Mouse (Mus musculus) left cerebral cortex, postnatal 36 days (tissue): ENCODE data around the gene Dock8. TPM values are rescaled to one million over a fixed set of nuclear protein-coding genes. Genes with fewer than 3 reads are reported as not detected.
A peak's percentile ranks its signal among the peaks of the same experiment; 100 is the strongest.

Experiments used
- DNase-seq, 2 experiments: peaks; one replicate each; pipeline ENCODE4 v3.0.0; 2021 to 2022; ENCODE audit warnings: low spot score in 2 of 2, mixed read lengths in 1 of 2
- intact Hi-C: fragments of 180-260 bp; cut with DNase I; formaldehyde crosslinking; loops from one replicate; pipeline ENCODE4 v1.15.1; 2025
- total RNA-seq, 2 experiments: library from RNA; stranded (reverse); gene quantifications; 2 replicates each; pipeline ENCODE4 v1.2.3; 2021

Dock8 gene
- total RNA-seq, 2 experiments from 2014 or later, result 2.3 to 4.6 TPM

DNA sequence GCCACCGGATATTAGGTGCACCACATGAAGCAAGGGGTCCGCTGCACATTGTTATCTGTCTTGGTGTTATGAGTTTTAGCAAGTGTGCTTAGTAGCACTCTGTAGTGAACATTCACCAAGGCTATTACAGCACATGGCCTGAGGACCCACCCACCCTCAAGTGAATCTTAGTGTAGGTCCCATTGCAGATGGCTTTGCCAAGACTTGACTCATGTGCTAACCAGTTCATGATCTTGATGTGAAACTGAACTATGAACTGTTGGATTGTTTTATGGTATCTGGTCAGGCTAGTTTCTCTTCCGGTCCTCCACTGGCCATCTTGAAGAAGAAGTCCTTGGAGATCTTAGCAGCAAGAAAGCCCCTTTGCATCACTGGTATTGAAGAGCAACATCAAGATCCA is 162.9 kb downstream of the Dock8 start:
- no peak for DNase-seq
- intact Hi-C loops, result no loop called here

DNA sequence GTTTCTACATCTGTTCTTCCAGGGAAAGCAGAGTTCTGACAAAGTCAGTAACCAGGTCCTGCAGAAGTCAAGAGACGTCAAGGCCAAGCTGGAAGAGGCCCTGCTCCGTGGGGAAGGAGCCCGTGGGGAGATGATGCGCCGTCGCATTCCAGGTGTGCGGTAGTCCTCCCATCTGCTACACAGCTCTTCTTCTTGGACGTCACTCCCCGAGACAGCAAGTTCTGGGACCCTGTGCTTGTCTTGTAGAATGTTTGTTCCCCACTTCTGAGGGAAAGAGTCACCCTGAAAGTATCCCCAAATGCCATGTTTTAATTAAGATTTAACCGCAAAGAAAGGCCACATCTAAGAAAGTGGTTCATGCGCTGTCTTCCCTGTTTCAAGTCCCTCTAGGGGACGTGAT is 164.1 kb downstream of the Dock8 start:
- intact Hi-C loops, result no loop called here
- DNase-seq, result no peak

DNA sequence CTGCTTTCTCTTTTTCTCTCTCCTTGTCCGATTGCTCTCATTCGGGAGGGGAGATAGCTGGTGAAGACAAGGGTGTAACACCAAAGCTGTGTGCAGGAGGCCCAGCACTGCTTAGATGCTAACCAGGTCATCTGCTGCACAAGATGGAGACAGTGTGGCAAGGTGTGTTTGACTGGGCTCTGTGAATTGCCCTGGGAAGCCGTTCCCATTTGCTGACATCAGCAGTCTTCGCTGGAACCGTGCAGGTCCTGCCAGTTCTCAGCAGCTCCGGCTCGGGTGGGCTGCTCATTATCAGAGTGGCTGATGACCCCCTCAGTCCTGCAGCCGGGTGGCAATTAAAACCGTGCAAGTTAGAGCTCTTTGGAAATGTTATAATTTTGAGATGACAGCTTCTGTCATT is 167.1 kb downstream of the Dock8 start:
- no peak for DNase-seq
- intact Hi-C loops, result no loop called here

DNA sequence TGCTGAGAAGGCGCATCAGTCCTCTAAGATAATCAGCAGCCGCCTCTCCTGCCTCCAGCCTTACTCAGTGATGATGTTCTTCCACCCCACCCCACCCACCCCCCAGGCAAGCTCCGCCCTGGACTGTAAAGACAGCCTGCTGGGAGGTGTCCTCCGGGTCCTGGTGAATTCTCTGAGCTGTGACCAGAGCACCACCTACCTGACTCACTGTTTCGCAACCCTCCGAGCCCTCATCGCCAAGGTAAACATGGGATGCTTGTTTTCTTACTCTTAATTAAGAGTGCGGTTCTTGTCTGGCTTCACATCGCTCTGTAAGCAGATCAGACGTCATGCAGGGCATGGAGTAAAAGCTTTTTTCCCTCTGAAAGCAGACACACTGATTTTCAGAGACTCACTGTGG is 172.1 kb downstream of the Dock8 start:
- intact Hi-C loops, result no loop called here
- DNase-seq, result no peak

DNA sequence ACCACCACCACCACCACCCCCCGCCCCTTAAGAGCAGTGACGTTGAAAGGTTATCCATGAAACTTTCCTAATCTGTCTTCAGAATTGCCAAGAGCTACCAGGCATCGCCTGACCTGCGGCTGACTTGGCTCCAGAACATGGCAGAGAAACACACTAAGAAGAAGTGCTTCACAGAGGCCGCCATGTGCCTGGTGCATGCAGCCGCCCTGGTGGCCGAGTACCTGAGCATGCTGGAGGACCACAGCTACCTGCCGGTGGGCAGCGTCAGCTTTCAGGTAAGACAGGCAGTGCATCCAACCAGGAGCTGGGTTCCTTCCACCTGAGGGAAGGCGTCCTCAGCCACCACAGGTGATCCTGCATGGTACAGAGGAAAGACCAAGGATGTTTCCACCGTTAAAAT is 177.4 kb downstream of the Dock8 start:
- intact Hi-C loops, result no loop called here
- no peak for DNase-seq

DNA sequence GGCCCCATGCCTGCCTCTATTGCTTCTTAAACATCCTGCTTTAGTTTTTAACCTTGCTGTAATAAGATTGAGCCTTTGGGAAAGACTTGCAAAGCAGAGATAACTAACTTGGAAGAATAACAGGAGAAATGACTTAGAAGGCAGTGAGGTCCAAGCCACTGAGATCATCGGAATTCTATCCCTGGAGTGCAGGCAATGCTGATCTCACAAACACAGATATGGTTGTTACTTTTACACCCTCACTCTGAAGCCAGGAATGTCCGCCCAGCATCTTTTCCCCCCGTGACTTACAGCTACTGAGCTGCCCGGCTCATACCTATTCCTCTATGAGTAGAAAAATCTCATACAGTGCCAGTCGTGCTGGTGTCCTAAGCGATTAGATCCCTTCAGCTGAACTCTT is 180.7 kb downstream of the Dock8 start:
- no peak for DNase-seq
- intact Hi-C loops, result no loop called here

DNA sequence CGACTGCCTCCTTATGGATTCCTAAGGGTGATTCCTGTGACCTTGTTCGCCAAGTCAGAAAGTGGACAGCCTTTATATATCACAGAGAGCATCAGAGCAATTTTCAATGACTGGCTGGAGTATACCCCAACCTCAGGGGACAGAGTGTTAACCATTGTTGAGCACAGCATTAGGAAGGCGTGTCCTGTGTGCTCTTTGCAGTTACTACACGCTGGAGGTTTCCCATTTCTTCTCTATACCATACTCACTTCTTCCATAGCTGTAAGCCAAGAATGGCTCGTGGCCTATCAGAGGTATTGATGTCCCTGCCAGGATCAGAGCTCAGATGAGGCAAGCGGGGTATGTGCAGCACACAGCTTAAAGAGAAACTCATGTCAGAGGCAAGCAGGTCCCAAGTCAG is 181.2 kb downstream of the Dock8 start:
- no peak for DNase-seq
- intact Hi-C loops, result no loop called here

DNA sequence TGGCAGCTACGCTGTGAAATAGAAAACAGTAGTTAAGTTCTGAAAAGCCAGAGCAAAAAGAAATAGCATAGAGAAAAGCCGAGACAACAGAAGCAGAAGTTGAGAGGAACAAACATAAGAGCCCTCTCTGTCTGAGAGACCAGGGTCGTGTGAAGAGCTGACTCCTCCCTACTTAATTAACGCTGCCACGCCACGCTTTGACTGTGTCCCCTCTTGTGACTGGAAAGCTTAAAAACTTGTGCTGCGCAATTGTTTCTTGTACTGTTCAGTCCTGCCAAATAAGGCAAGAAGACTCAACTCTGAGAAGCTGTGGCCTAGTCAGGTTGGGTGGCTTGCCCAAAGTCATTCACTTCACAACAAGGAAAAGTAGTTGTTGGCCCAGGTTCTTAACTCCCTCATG is 184.7 kb downstream of the Dock8 start:
- DNase-seq, result no peak
- intact Hi-C loops, result no loop called here

DNA sequence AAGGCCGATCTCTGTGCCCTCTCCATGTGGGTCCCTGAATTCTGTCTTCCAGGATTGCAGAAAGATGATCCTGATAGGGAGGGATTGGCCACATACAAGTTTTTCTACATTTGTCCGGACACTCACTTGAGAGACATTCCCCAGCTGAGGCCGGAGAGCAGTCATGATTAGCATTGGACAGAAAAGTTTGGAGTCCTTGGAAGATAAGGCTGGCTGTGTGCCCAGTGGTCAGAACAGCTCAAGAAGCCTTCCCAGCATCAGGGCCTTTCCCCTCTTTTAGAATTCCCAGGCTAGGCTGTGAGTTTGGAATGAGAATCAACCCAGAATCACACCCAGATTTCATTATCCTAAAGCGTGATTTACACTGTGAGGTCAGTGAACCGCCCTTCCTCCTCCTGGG is 187.0 kb downstream of the Dock8 start:
- DNase-seq, result no peak
- intact Hi-C loops, result no loop called here

DNA sequence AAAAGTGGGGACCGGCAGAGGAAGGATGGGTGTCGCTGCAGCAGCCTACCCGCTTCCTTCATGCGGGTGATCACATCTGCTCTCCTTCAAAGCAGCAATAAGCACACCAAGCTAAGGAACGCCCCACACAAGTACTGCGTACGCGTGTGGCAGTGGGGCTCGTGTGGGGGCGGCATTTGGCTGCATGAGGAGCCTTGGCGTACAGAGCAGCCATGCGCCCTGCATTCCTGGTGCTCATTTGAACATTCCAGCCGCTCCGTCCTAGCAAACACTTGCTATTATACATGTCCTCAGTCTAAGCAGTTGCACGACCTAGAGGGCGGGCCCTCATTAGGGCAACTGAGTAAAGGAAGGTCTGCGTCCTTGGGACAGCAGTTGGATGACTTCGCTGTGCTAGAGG is 188.3 kb downstream of the Dock8 start:
- intact Hi-C loops, result no loop called here
- peak in 1 of 2 experiments; percentile 15 for DNase-seq

DNA sequence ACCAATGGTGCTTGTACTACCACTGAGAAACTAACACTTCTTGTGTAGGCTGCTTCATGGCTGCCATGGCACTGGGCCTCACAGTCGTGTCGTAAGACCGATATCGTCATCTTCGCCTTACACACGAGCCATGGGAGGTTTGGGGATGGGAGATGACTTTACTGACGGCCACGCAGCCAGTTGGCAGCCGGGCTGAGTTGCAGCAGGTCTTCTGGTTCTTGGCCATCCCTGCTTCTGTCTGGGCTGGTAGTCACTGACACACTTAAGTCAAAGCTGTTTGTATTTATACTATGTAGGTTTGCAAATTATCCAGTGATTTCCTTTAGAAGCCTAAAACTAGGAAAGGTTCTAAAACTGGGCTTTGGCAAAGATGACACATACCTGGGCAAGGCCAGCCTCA is 194.4 kb downstream of the Dock8 start:
- intact Hi-C loops, result no loop called here
- no peak for DNase-seq

DNA sequence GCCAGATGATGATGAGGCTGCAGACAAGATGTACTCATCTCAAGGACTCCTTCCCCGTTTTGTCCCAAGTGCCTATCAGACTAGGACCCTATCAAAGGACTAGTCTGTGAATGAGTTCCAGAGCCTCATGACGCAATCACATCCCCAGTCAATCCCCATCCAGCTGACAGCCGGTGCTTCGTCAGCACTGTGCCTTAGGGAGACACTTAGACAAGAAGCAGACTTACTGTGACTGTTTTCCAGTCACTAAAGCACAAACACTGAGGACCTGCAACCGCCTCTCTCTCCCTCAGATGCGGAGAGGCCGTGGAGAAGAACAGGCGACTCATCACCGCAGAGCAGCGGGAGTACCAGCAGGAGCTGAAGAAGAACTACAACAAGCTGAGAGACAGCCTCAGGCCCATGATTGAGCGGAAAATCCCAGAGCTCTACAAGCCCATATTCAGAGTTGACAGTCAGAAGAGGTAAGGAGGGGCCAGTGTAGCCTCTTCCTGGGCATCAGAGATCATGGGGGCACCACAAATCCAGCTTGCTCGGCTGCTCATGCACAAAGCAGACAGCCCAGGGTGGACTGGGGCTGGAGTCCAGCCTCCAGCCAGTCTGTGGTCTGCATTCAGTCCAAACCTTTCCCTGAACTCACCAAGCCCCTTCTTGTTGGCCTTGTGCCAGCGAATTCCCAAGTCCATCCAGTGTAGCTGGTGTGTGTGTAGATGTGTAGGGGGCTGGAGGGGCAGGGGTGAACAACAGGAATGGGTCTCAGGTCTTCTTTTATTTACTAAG is 200.9 kb downstream of the Dock8 start:
- DNase-seq, result no peak
- intact Hi-C loops, result no loop called here

DNA sequence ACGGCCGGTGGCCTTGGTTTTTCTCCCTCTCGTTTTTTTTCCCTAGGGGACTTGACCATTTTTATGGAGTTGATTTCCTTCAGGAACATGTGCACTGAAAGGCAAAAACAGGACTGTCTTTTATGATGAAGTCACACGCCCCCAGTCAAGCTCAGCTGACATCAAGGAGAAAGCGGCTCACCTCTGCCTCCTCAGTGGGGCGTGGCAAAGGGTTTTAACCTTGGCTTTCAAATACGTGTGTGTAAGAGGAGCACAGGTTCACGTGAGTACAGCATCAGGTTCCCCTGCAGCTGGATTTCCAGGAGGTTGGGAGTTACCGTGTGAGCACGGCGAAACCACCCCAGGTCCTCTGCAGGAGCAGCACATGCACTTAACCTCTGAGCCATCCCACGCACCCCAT is 203.7 kb downstream of the Dock8 start:
- no peak for DNase-seq
- intact Hi-C loops, result no loop called here

DNA sequence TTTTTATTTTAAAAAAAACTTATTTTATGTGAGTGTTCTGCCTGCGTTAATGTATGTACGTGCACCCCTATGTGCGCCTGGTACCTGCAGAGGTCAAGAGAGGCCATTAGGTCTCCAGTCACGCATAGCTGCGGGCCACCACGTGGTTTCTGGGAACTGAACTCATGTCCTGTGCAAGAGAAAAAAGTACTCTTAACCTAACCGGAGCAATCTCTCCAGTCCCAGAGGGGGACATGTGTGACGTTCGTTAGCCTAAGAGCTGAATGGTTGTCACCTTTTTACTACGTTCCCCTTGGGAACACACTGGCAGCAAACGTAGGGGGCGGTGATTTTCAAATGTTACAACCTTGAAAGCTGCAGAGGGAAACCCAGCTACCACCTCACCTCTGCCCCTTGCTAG is 207.6 kb downstream of the Dock8 start:
- intact Hi-C loops, result no loop called here
- no peak for DNase-seq

DNA sequence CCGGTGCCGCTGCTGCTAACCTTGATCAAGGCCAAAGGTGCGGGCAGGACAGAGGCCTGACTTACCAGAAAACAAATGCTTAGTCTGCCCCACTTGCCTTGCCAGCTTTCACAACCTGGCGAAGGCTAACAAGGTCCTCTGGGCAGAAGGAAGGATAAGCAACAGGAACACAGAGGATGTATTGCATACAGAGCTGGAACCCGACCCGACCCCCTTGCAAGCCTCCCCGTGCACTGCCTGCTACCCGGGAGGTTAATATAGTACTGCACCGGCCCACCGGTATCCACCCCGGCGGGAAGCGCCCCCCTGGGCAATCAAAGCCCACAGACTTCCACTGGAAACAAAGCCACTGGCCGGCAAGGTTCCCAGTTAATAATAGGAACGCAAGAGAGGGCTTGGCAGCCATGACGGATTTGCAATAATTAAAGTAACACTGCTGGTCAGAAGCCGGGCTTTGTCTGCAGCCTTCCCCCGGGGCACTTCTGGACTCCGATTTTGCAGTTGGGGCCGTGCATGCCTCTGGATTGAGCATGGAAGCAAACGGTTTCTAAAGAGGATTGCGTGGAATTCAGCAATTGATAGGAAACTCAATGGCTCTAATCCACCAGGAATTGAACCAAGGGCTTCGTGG is 208.5 kb downstream of the Dock8 start:
- intact Hi-C loops, result no loop called here
- no peak for DNase-seq

DNA sequence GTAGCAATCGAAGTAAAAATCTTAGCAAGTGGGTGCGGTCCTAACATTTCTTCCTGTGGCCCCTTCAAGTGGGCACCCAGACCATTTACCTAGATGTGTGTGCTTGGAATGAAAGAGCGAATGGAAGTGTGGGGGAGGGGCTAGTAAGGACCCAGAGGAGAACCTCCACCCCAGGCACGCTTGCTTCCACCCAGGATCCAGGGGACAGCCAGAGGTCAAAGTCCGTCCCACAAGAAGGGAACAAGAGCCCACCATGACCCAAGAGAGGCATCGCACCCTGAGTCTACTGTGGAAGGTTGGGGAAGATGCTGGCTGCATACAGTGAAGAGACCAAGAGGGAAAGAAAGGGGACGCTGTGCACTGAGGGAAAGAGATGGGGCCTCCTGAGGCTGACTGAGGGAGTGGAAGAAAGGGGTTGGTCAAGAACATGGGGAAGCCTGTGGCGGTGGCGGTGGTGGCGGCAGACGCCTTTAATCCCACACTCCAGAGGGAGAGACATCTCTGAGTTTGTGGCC is 209.3 kb downstream of the Dock8 start:
- no peak for DNase-seq
- intact Hi-C loops, result no loop called here

DNA sequence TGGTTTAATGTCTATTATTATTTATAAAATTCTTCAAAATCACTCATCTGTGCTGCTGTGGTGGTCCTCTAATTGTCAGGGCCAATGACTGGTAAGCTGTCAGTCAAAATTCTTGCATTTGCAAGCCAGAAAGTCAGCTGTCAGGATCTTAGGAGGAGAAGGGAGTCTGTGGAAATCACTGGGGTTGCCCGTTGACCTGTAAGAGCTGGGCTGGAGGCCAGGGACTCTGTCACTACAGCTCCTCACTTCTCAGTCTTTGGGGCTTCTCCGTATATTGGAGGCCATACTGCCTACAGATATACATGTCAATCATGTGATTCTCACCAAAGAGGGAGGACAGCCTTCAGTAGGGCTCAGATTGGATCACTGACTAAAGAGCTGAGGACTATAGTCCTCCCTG is 221.3 kb downstream of the Dock8 start:
- intact Hi-C loops, result no loop called here
- no peak for DNase-seq

DNA sequence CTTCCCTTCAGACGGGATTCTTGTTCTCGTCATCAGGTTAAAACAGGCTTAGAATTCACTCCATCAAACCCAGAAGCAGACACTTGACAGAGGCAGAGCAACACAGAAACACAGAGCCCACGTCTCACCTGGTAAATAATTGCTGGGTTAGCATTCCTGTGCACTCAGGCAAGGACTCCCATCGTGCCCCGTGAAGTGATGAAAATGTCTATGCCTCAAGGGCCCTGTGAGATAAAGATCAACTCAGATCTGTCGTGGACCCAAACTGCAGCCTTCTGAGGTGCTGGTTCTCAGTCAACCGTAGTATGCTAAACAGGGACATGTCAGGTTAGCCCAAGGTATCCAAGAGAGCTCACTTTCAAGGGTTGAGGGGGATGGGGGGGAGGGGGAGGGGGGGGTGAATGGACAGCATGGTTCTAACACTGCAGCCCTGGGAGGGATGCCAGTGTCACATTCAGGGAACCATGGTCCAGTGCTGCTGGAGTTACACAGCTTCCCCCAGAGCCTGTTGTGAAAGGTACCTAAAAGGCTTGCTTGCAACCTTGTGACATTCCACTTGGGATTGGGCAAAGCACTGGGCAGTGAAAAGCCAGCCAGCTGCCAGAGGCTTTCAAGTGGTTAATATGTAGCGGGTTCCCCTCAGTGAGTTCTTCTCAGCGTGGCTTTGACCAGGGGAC is 222.8 kb downstream of the Dock8 start:
- intact Hi-C loops, result no loop called here
- no peak for DNase-seq

DNA sequence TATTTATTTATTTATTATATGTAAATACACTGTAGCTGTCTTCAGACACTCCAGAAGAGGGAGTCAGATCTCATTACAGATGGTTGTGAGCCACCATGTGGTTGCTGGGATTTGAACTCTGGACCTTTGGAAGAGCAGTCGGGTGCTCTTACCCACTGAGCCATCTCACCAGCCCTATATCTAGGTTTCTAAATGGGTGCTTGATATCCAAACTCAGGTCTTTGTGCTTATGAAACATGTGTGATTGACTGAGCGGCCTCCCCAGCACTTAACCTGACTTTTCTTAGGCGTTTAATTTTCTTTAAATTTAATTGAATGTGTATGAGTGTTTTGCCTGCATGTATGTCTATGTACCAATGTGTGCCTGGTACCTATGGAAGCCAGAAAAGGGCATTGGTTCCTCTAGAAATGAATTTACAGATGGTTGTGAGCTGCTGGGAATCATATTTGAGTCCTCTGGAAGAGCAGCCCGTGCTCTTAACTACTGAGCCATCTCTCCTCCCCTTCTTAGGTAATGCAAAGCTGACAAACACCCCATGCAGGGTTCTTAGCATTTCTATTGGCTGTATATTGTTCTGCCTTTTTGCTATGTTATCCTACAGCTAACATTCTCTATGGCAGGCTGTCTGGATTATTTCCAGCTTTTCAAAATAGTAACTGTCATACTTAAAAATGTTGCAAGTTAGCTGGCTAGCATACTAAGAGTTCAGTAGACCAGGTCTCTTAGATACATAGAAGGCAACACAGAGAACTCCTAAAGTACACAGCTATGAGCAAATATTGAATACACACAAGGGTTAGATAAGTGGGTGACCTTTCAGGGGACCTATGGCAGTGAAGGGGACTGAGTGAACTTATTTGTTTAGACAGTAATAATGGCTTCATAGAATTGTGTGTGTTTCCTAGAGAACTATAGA is 231.0 kb downstream of the Dock8 start:
- intact Hi-C loops, result loop anchor here (10.0 kb wide), 1 partner anchor 384 kb away; the partner anchor contains the start of gene Dmrt3

DNA sequence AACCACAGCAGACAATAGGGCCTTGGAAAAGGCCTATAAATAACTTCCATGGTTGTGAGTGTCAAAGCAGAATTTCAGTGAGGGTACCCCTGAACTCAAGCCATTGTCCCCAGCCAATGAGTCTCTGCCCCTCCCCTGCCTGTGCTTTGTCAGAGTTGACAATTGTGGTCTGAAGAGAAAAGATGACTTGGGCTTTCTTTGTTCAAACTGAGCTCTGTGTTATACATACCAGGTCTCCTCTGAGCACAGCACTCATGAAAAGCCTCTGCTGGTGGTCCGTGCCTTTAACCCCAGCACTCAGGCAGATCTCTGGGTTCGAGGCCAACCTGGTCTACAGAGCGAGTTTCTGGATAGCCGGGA is 231.6 kb downstream of the Dock8 start:
- DNase-seq, result no peak
- intact Hi-C loops, result loop anchor here (10.0 kb wide), 1 partner anchor 384 kb away; the partner anchor contains the start of gene Dmrt3

More for the DNA sequence above, 231.0 kb downstream of the Dock8 start:
- no peak for DNase-seq
